Mouse (Mus musculus) neural tube, embryonic 15.5 days (tissue): Measurements from ENCODE around the gene Pdzd2. TPM values are rescaled to one million over a fixed set of nuclear protein-coding genes. Genes with fewer than 3 reads are reported as not detected.

Experiments used
- ATAC-seq: fragments of 200-750 bp; cut with Nextera tagmentation; 2 replicates; pipeline ENCODE4 v1.8.0; 2017; ENCODE audit warnings: mild to moderate bottlenecking, moderate TSS enrichment, moderate library complexity; ENCODE audit not compliant: low FRiP score
- H3K27ac ChIP-seq: fragments of 300-500 bp; sonication (generic); replicated peaks from 2 replicates; pipeline ENCODE4 v1.5.1; 2015; ENCODE audit warnings: mild to moderate bottlenecking, inconsistent platforms
- H3K27me3 ChIP-seq: fragments of 300-500 bp; sonication (generic); replicated peaks from 2 replicates; pipeline ENCODE4 v1.6.1; 2015; ENCODE audit warnings: inconsistent platforms
- H3K36me3 ChIP-seq: fragments of 300-500 bp; sonication (generic); 2 replicates; pipeline ENCODE4 v1.6.1; 2015; ENCODE audit warnings: inconsistent platforms
- H3K4me1 ChIP-seq: fragments of 300-500 bp; sonication (generic); 2 replicates; pipeline ENCODE4 v1.6.1; 2015; ENCODE audit warnings: inconsistent platforms
- H3K4me2 ChIP-seq: fragments of 300-500 bp; sonication (generic); 2 replicates; pipeline ENCODE4 v1.6.1; 2015; ENCODE audit warnings: inconsistent platforms, mild to moderate bottlenecking, moderate library complexity
- H3K4me3 ChIP-seq: fragments of 300-500 bp; sonication (generic); replicated peaks from 2 replicates; pipeline ENCODE4 v1.5.1; 2015; ENCODE audit warnings: mild to moderate bottlenecking, inconsistent platforms
- H3K9ac ChIP-seq: fragments of 300-500 bp; sonication (generic); replicated peaks from 2 replicates; pipeline ENCODE4 v1.6.1; 2015; ENCODE audit warnings: mild to moderate bottlenecking, inconsistent platforms
- H3K9me3 ChIP-seq: fragments of 300-500 bp; sonication (generic); replicated peaks from 2 replicates; pipeline ENCODE4 v1.6.1; 2016; ENCODE audit warnings: inconsistent platforms
- WGBS: fragments of 180-500 bp; shearing (Covaris S2); methylation state at CpG from one replicate; pipeline ENCODE4 v1.1.7; 2015; ENCODE audit warnings: mixed read lengths; 5-methylcytosine and 5-hydroxymethylcytosine counted together
- polyA plus RNA-seq: library from polyadenylated mRNA; unstranded; fragments of >200 nt; fragmentation: Nextera tagmentation; extraction: Ambion mirVana; gene quantifications from 2 replicates; pipeline ENCODE4 v1.2.1, GENCODE M21; 2015

The Pdzd2 gene
- polyA plus RNA-seq, 1 experiment from 2014 or later = 16.7 TPM

GRCm38 (mm10) chr15:12432879-12433278 is 306.8 kb downstream of the Pdzd2 start:
- H3K27ac ChIP-seq = no peak overlapping the region
- no peak overlapping the region for H3K4me2 ChIP-seq
- no peaks in the 10 kb centered on the region for H3K27me3 ChIP-seq
- H3K4me1 ChIP-seq = peaks cover 12% of the 10 kb centered on the region; the same call in 1 of the 2 replicates
- no peaks in the 10 kb centered on the region for H3K36me3 ChIP-seq
- H3K9ac ChIP-seq = no peak overlapping the region
- no peak overlapping the region for H3K4me3 ChIP-seq
- H3K9me3 ChIP-seq = no peaks in the 10 kb centered on the region
- no peak for ATAC-seq

GRCm38 (mm10) chr15:12432320-12432719 is 307.4 kb downstream of the Pdzd2 start:
- no peaks in the 10 kb centered on the region for H3K27me3 ChIP-seq
- no peak overlapping the region for H3K9ac ChIP-seq
- H3K27ac ChIP-seq = no peak overlapping the region
- H3K4me3 ChIP-seq = no peak overlapping the region
- 90% methylated on average over 1 of the region's 1 CpGs for WGBS
- peaks cover 12% of the 10 kb centered on the region; the same call in 1 of the 2 replicates for H3K4me1 ChIP-seq
- ATAC-seq = no peak
- no peak overlapping the region for H3K4me2 ChIP-seq
- no peaks in the 10 kb centered on the region for H3K9me3 ChIP-seq
- H3K36me3 ChIP-seq = no peaks in the 10 kb centered on the region

DNA sequence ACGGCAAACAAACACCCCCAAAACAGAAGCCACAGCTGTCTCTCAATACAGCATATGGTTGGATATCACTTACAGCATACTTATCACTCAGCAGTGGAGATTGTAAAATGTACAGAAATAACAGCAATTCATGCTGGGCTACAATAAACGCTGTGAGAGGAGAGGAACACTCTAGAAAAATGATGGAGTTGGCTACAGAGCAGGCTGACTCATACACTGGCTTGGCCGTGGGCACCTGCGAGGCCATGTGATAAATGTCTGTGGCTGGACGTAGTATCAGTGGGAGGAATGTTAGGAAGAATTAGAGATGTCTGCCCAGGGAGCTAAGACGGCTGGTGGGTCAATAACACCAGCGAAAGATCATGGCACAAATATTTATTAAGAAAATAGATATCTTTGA is 308.0 kb downstream of the Pdzd2 start:
- Histone ChIP-seq H3K4me2 (no peak overlapping the region), H3K27me3 (no peaks in the 10 kb centered on the region), H3K36me3 (no peaks in the 10 kb centered on the region), H3K4me1 (peaks cover 12% of the 10 kb centered on the region; the same call in 1 of the 2 replicates), H3K27ac (no peak overlapping the region), H3K4me3 (no peak overlapping the region), H3K9ac (no peak overlapping the region), H3K9me3 (no peaks in the 10 kb centered on the region)
- 58% methylated on average over 7 of the region's 7 CpGs for WGBS
- no peak for ATAC-seq

DNA sequence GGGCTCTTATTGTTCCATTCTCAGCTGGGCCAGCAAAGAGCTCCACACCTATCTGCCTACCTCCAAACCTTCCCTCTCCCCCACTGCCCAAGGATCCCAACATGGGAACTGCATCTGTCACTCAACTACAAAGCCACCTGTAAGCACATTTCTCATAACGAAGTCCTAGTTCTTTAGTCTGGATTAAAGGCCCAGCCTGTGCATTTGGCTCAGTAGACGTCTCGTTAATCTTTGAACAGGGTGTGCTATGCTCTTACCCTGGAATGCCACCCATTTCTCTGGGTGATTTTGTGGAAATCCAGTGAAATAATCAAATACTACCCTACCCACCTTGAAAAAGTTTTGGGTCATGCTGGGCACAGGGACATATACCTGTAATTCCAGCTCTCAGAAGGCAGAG is 308.5 kb downstream of the Pdzd2 start:
- no peak for ATAC-seq
- 93% methylated on average over 3 of the region's 3 CpGs for WGBS

DNA sequence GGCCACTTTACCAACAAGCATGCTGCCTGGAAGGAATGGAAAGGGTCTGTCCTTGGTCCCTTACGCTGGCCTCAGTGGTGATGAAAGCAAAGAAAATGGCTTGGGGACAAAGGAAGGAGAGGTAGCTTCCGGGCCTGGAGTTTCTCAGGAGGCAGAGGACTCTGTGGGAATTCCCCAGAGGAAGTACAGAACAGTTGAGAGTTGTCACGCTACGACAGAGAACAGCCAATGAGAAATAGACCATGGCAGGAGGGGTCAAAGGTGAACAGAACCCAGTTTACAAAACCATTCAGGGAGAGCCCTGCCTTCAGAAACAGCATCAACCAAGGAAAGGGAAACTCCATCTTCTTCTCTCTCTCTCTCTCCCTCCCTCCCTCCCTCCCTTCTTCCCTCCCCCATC is 309.1 kb downstream of the Pdzd2 start:
- ATAC-seq = no peak
- Histone ChIP-seq H3K27ac (no peak overlapping the region), H3K4me3 (no peak overlapping the region), H3K27me3 (no peaks in the 10 kb centered on the region), H3K4me2 (no peak overlapping the region), H3K9me3 (no peaks in the 10 kb centered on the region), H3K4me1 (peaks cover 10% of the 10 kb centered on the region; the same call in 1 of the 2 replicates), H3K36me3 (no peaks in the 10 kb centered on the region), H3K9ac (no peak overlapping the region)
- WGBS = 59% methylated on average over 4 of the region's 4 CpGs

More for the DNA sequence above, 308.5 kb downstream of the Pdzd2 start:
- peaks cover 10% of the 10 kb centered on the region; the same call in 1 of the 2 replicates for H3K4me1 ChIP-seq
- no peaks in the 10 kb centered on the region for H3K27me3 ChIP-seq
- H3K9ac ChIP-seq = no peak overlapping the region
- H3K4me2 ChIP-seq = no peak overlapping the region
- H3K4me3 ChIP-seq = no peak overlapping the region
- H3K27ac ChIP-seq = no peak overlapping the region
- no peaks in the 10 kb centered on the region for H3K9me3 ChIP-seq
- H3K36me3 ChIP-seq = no peaks in the 10 kb centered on the region

GRCm38 (mm10) chr15:12429572-12430431 is 309.9 kb downstream of the Pdzd2 start:
- no peak overlapping the region for H3K4me2 ChIP-seq
- H3K9me3 ChIP-seq = no peaks in the 10 kb centered on the region
- H3K4me1 ChIP-seq = peaks cover 16% of the 10 kb centered on the region
- WGBS = 64% methylated on average over 7 of the region's 7 CpGs
- H3K27ac ChIP-seq = no peak overlapping the region
- no peak overlapping the region for H3K9ac ChIP-seq
- no peaks in the 10 kb centered on the region for H3K36me3 ChIP-seq
- no peaks in the 10 kb centered on the region for H3K27me3 ChIP-seq
- no peak overlapping the region for H3K4me3 ChIP-seq
- ATAC-seq = no peak

DNA sequence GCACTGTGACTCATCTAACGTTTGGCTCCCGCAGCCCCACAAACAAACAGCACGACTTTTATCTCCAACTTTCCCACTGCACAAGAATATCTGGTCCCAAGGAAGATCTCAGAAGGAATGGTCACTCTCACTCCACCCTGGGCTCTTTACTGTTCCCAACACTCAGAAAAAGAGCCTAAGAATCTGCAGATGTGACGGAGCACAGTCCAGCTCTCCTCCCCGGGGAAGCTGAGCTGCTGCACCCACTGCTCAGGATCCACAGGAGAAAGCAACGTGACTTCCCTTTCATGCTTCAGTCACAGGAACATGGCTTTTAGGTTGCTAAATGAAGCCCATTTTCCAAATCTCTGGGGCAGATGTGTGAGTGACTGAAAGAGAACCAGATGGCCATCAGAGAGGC is 311.9 kb downstream of the Pdzd2 start:
- Histone ChIP-seq H3K4me3 (no peak overlapping the region), H3K36me3 (no peaks in the 10 kb centered on the region), H3K4me1 (peaks cover 6% of the 10 kb centered on the region), H3K4me2 (no peak overlapping the region), H3K27me3 (no peaks in the 10 kb centered on the region), H3K9ac (no peak overlapping the region), H3K27ac (no peak overlapping the region), H3K9me3 (no peaks in the 10 kb centered on the region)
- no peak for ATAC-seq
- WGBS = 86% methylated on average over 6 of the region's 6 CpGs

DNA sequence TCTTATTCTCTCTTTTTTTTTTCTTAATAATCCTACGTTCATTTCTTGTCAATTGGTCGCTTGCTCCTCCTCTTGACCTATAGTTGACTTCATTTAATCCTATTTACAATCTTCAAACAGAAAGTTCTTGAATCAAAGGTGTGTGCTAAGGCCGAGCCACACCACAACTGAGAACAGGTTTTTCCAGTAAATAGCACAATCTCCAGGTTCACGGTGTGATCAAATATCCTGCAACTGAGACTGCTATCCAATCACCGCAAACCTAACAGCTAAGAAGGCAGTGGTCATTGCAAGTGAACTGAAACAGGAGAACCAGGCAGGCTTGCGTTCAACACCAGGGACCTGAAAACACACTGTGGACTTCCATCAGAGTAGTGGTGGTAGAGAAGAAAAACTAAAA is 313.4 kb downstream of the Pdzd2 start:
- Histone ChIP-seq H3K4me2 (no peak overlapping the region), H3K9me3 (no peaks in the 10 kb centered on the region), H3K9ac (no peak overlapping the region), H3K4me3 (no peak overlapping the region), H3K27ac (no peak overlapping the region), H3K36me3 (no peaks in the 10 kb centered on the region), H3K4me1 (peaks cover 6% of the 10 kb centered on the region), H3K27me3 (no peaks in the 10 kb centered on the region)
- ATAC-seq = no peak
- WGBS = 86% methylated on average over 6 of the region's 6 CpGs

- no peaks in the 10 kb centered on the region for H3K9me3 ChIP-seq
- 45% methylated on average over 13 of the region's 13 CpGs for WGBS
- H3K4me2 ChIP-seq = no peak overlapping the region
- no peak for ATAC-seq
- H3K27ac ChIP-seq = no peak overlapping the region
- H3K4me1 ChIP-seq = peaks cover 6% of the 10 kb centered on the region
- H3K27me3 ChIP-seq = no peaks in the 10 kb centered on the region
- no peak overlapping the region for H3K9ac ChIP-seq
- H3K4me3 ChIP-seq = no peak overlapping the region
- no peaks in the 10 kb centered on the region for H3K36me3 ChIP-seq
These were observed 314.6 kb downstream of the Pdzd2 start for GRCm38 (mm10) chr15:12425049-12425627.

GRCm38 (mm10) chr15:12424187-12424586 is 315.5 kb downstream of the Pdzd2 start:
- H3K36me3 ChIP-seq = no peaks in the 10 kb centered on the region
- WGBS = 39% methylated on average over 5 of the region's 5 CpGs
- peaks cover 6% of the 10 kb centered on the region for H3K4me1 ChIP-seq

DNA sequence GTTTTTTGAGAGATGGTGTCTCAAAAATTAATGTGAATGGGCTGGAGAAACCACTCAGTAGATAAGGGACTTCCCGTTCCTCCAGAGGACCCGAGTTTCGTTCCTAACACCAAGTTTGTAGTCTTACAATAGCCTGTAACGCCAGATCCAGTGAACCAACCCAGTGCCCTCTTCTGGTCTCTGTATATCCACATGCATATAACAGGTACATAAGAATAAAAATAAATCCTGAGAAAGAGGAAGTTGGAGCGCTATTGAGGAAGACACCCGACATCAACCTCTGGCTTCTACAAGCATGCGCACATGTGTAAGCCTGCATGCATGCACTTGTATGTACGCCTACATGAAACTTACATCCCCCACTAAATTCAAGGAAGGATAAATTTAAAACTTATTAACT is 318.8 kb downstream of the Pdzd2 start:
- Histone ChIP-seq H3K4me3 (no peak overlapping the region), H3K4me1 (peaks cover 6% of the 10 kb centered on the region), H3K9me3 (no peaks in the 10 kb centered on the region), H3K36me3 (no peaks in the 10 kb centered on the region), H3K4me2 (no peak overlapping the region), H3K9ac (no peak overlapping the region), H3K27ac (no peak overlapping the region), H3K27me3 (no peaks in the 10 kb centered on the region)
- ATAC-seq = no peak
- WGBS = 94% methylated on average over 8 of the region's 8 CpGs

More at GRCm38 (mm10) chr15:12424187-12424586, 315.5 kb downstream of the Pdzd2 start:
- Histone ChIP-seq H3K4me3 (no peak overlapping the region), H3K27me3 (no peaks in the 10 kb centered on the region), H3K9me3 (no peaks in the 10 kb centered on the region), H3K9ac (no peak overlapping the region), H3K4me2 (no peak overlapping the region), H3K27ac (no peak overlapping the region)
- ATAC-seq = no peak

DNA sequence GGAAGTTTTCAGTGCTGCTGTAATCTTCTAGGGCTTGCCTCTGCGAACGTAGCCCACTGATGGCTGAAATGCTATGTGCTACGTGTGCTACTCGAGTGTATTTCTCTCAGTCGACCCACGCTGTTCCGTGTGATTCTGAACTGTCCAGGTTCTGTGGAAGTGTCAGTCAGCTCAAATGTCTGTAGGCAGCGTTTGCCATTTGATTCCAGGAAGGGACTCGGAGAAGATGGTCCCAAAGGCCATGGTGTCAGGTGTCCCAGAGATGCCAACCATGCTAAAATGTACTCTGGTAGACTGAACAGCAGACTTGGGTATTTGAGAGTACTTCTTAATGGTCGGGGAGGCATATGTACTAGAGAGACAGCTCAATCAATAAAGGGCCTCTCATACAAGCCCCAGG is 319.3 kb downstream of the Pdzd2 start:
- Histone ChIP-seq H3K27ac (no peak overlapping the region), H3K4me2 (no peak overlapping the region), H3K4me1 (peaks cover 6% of the 10 kb centered on the region), H3K36me3 (no peaks in the 10 kb centered on the region), H3K9me3 (no peaks in the 10 kb centered on the region), H3K4me3 (no peak overlapping the region), H3K9ac (no peak overlapping the region), H3K27me3 (no peaks in the 10 kb centered on the region)
- ATAC-seq = no peak
- WGBS = 93% methylated on average over 10 of the region's 10 CpGs
